Mouse (Mus musculus): ENCODE data around the gene Cntnap1. TPM values are rescaled to one million over a fixed set of nuclear protein-coding genes. Genes with fewer than 3 reads are reported as not detected.
A peak's percentile ranks its signal among the peaks of the same experiment; 100 is the strongest.

The Cntnap1 gene
- polyA plus RNA-seq, 1 experiment from 2014 or later, result 2.8 TPM

DNA sequence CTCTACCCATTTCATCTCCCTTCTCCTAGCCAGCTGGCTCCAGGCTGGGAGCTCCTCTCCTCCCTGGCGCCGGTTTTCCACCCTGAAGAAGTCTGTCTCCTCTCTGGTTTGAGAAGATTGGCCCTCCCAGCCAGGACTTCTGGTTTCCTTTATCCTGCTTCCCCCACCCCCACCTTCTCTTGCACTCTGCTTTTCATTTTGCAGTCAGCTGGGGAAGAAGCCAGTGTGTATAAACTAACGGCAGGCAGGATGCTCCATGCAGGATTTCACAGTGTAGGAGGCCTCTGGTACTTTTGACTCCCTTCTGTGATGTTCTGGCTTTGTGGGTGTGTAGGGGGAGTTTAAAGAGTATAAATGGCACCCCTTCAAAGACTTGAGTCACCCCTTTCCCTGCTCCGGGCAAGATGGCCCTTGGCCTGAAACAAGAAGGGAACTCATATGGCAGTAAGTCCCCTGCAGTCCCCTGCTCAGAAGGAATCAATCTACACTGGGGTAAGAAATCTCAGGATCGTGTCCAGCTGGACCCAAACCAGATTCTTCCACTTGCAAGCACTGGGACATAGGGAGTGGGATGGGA lies 67.8 kb downstream of the Cntnap1 start:
- ATAC-seq (ENCODE audit: low FRiP score), result no peak
- Histone ChIP-seq H3K27me3 (0 out of 2 replicates have a peak, but pooled peaks cover 8% of the 10 kb centered on the region), H3K9me3 (no peaks in the 10 kb centered on the region), H3K27ac (0 out of 2 replicates have a peak overlapping the region, but pooled peaks have one; percentile 23), H3K4me1 (replicated peaks) (no peaks in the 10 kb centered on the region), H3K9ac (no peak overlapping the region), H3K4me2 (no peak overlapping the region), H3K36me3 (no peaks in the 10 kb centered on the region), H3K4me3 (no peak overlapping the region)
- 57% methylated on average over 5 of the region's 5 CpGs for WGBS

Small RNA genes within 50 kb of the gene (microRNA-seq; reads per million reads assigned to microRNA genes)
- gene Gm27626, result not detected

Other genes starting within 250 kb of the Cntnap1 start
- gene Stat3, start 231.0 kb upstream of the Cntnap1 start, polyA plus RNA-seq (2015; fragmentation: Nextera tagmentation; extraction: Ambion mirVana), result 51.5 and 53.3 TPM in 2 replicates
- 42.0 and 43.9 TPM in 2 replicates for gene Cavin1, start 199.6 kb upstream of the Cntnap1 start, polyA plus RNA-seq (2015; fragmentation: Nextera tagmentation; extraction: Ambion mirVana)
- gene Atp6v0a1, start 161.1 kb upstream of the Cntnap1 start, polyA plus RNA-seq (2015; fragmentation: Nextera tagmentation; extraction: Ambion mirVana), result 108 and 110 TPM in 2 replicates
- 10.7 and 11.3 TPM in 2 replicates for gene Naglu, start 100.5 kb upstream of the Cntnap1 start, polyA plus RNA-seq (2015; fragmentation: Nextera tagmentation; extraction: Ambion mirVana)
- 0.49 TPM in 1 of 2 replicates, not detected in the other for gene Hsd17b1, start 92.1 kb upstream of the Cntnap1 start, polyA plus RNA-seq (2015; fragmentation: Nextera tagmentation; extraction: Ambion mirVana)
- gene Coasy, start 88.0 kb upstream of the Cntnap1 start, polyA plus RNA-seq (2015; fragmentation: Nextera tagmentation; extraction: Ambion mirVana), result 41.9 and 44.1 TPM in 2 replicates
- gene Mlx, start 83.2 kb upstream of the Cntnap1 start, polyA plus RNA-seq (2015; fragmentation: Nextera tagmentation; extraction: Ambion mirVana), result 88.1 and 91.0 TPM in 2 replicates
- 23.4 and 26.3 TPM in 2 replicates for gene Psmc3ip, start 75.1 kb upstream of the Cntnap1 start, polyA plus RNA-seq (2015; fragmentation: Nextera tagmentation; extraction: Ambion mirVana)
- 25.1 and 27.7 TPM in 2 replicates for gene Retreg3, start 50.6 kb upstream of the Cntnap1 start, polyA plus RNA-seq (2015; fragmentation: Nextera tagmentation; extraction: Ambion mirVana)
- gene Tubg1, start 50.6 kb upstream of the Cntnap1 start, polyA plus RNA-seq (2015; fragmentation: Nextera tagmentation; extraction: Ambion mirVana), result 79.6 and 84.0 TPM in 2 replicates
- gene Tubg2, start 14.6 kb upstream of the Cntnap1 start, polyA plus RNA-seq (2015; fragmentation: Nextera tagmentation; extraction: Ambion mirVana), result 34.6 and 38.2 TPM in 2 replicates
- gene Plekhh3, start 828 bp downstream of the Cntnap1 start, polyA plus RNA-seq (2015; fragmentation: Nextera tagmentation; extraction: Ambion mirVana), result 8.7 and 10.2 TPM in 2 replicates
- 0.13 and 0.18 TPM in 2 replicates for gene Ccr10, start 4.9 kb downstream of the Cntnap1 start, polyA plus RNA-seq (2015; fragmentation: Nextera tagmentation; extraction: Ambion mirVana)
- 20.4 and 20.7 TPM in 2 replicates for gene Ezh1, start 55.9 kb downstream of the Cntnap1 start, polyA plus RNA-seq (2015; fragmentation: Nextera tagmentation; extraction: Ambion mirVana)
- 84.8 and 94.9 TPM in 2 replicates for gene Ramp2, start 75.5 kb downstream of the Cntnap1 start, polyA plus RNA-seq (2015; fragmentation: Nextera tagmentation; extraction: Ambion mirVana)
- gene Vps25, start 83.2 kb downstream of the Cntnap1 start, polyA plus RNA-seq (2015; fragmentation: Nextera tagmentation; extraction: Ambion mirVana), result 110 and 115 TPM in 2 replicates
- 7.0 and 7.7 TPM in 2 replicates for gene Wnk4, start 90.0 kb downstream of the Cntnap1 start, polyA plus RNA-seq (2015; fragmentation: Nextera tagmentation; extraction: Ambion mirVana)
- gene Cntd1, start 108.5 kb downstream of the Cntnap1 start, polyA plus RNA-seq (2015; fragmentation: Nextera tagmentation; extraction: Ambion mirVana), result 1.3 TPM in 2 replicates
- gene Coa3, start 108.6 kb downstream of the Cntnap1 start, polyA plus RNA-seq (2015; fragmentation: Nextera tagmentation; extraction: Ambion mirVana), result 216 and 226 TPM in 2 replicates
- 166 and 188 TPM in 2 replicates for gene Becn1, start 131.8 kb downstream of the Cntnap1 start, polyA plus RNA-seq (2015; fragmentation: Nextera tagmentation; extraction: Ambion mirVana)
- 118 and 122 TPM in 2 replicates for gene Psme3, start 145.7 kb downstream of the Cntnap1 start, polyA plus RNA-seq (2015; fragmentation: Nextera tagmentation; extraction: Ambion mirVana)
- 1.9 and 2.4 TPM in 2 replicates for gene Aoc2, start 154.5 kb downstream of the Cntnap1 start, polyA plus RNA-seq (2015; fragmentation: Nextera tagmentation; extraction: Ambion mirVana)
- not detected in 2 replicates for gene Aoc3, start 160.1 kb downstream of the Cntnap1 start, polyA plus RNA-seq (2015; fragmentation: Nextera tagmentation; extraction: Ambion mirVana)
- not detected in 2 replicates for gene G6pc, start 197.0 kb downstream of the Cntnap1 start, polyA plus RNA-seq (2015; fragmentation: Nextera tagmentation; extraction: Ambion mirVana)
- gene Aarsd1, start 247.1 kb downstream of the Cntnap1 start, polyA plus RNA-seq (2015; fragmentation: Nextera tagmentation; extraction: Ambion mirVana), result 91.5 and 96.2 TPM in 2 replicates

Measured in hindbrain, embryonic 13.5 days (tissue).